Mouse (Mus musculus) urinary bladder, adult 18-20 months (tissue): ENCODE measurements around the gene Syngr2.
A peak's percentile ranks its signal among the peaks of the same experiment; 100 is the strongest.
"Not testable (repeated sequence)": the region's sequence is repeated elsewhere in the genome, so short reads cannot be mapped to it uniquely, and the experiment has no call there.

Source experiments
- DNase-seq, 2 experiments: peaks; one replicate each; pipeline ENCODE4 v3.0.0; 2022; ENCODE audit warnings: low spot score in 2 of 2, mixed read lengths in 2 of 2

The Syngr2 gene

DNA sequence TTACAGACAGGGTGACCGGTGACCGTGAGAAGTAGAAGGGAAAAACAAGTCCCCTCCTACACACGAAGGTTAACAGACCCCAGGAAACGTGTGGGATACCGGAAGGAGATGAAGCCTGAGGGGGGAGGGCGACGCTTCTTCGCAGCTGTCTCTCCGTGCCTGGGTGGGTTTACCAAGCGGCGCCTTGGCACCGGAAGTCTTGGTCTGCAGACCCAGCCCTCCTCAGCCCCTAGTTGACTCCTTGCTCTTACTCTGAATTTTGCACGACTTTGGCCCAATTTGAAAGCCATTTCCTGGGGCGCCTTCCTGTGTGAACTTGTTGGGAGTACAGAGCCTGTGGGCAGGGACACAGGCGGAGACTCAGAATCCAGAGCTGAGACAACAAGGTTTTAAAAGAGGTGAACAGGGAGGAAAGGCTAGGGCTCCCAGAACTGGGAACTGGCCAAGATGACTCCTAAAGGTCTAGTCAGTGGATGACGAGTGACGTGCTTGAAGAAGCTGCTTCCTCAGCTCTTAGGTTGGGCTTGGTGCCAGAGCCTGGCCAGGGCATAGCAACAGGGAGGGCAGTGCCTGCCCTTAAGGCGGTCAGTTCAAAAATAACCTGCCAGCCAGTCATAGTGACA, 28.2 kb upstream of the Syngr2 start:
- peak; percentile 57 to 64 for DNase-seq

DNA sequence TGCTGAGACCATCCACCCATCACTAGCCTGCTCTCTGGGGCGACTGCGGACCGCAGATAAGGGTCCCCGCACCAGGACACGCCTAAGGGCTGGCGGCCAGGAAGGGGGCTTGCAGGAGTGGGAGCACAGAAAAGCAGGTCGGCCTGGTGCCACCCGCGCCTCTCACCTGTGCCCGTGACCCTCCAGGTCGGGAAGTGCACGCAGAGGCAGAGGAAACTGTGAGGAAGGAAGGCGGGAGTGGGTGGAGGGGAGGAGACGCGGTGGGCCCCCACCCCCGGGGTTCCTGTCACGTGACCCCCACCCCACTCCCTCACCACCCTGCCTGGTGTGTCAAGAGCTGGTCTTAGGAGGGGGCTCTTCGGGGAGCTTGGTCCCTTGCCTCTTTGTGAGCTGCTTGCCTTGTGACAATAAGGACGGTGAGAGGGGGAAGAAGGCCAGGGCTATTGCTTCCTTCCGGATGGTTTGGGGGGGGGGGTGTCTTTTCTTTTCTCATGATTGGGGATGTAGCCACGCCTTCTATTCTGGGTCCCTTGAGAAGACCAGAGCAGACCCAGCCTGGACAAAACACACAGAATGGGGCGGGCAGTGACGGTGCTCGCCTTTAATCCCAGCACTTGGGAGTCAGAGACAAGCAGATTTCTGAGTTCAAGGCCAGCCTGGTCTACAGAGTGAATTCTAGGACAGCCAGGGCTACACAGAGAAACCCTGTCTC, 27.3 kb upstream of the Syngr2 start, which contains the start of the genes Tmc8 and Tmc6:
Tmc8 (plus strand) TSS at position 84 of the 712 bp plus-strand sequence.
Tmc6 (minus strand) TSS at position 206 of the 712 bp plus-strand sequence.
- no peak for DNase-seq

- DNase-seq = no peak
These were observed 26.8 kb upstream of the Syngr2 start for GRCm38 (mm10) chr11:117782705-117783034.

- peak in 1 of 2 experiments; percentile 31 for DNase-seq
These were observed 26.4 kb upstream of the Syngr2 start for GRCm38 (mm10) chr11:117783089-117783488.

- DNase-seq = peak in 1 of 2 experiments; percentile 34
These were observed 25.7 kb upstream of the Syngr2 start for GRCm38 (mm10) chr11:117783683-117784309.

GRCm38 (mm10) chr11:117786294-117786693, 23.2 kb upstream of the Syngr2 start:
- DNase-seq = peak in 1 of 2 experiments; percentile 55

- DNase-seq = not testable (repeated sequence)
These were observed 21.0 kb upstream of the Syngr2 start for GRCm38 (mm10) chr11:117788481-117788880.

- peak; percentile 60 to 73 for DNase-seq
These were observed 19.2 kb upstream of the Syngr2 start for GRCm38 (mm10) chr11:117790286-117790685.

- peak; percentile 55 to 70 for DNase-seq
These were observed 18.6 kb upstream of the Syngr2 start for GRCm38 (mm10) chr11:117790703-117791440.

DNA sequence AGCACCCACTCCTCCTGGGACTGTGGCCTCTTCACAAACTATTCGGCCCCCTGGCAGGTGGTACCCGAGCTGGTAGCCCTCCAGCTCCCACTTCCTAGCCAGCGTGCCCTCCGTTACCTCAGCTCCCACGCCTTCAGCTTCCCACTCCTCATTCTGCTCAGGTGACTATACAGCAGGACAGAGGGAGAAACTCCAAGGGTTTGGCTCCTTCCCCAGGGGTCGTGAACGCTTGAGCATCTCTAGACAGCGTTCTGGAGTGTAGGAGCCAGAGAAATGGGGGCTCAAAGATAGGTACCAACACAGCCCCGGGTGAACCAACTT, 18.1 kb upstream of the Syngr2 start:
- DNase-seq = no peak

DNA sequence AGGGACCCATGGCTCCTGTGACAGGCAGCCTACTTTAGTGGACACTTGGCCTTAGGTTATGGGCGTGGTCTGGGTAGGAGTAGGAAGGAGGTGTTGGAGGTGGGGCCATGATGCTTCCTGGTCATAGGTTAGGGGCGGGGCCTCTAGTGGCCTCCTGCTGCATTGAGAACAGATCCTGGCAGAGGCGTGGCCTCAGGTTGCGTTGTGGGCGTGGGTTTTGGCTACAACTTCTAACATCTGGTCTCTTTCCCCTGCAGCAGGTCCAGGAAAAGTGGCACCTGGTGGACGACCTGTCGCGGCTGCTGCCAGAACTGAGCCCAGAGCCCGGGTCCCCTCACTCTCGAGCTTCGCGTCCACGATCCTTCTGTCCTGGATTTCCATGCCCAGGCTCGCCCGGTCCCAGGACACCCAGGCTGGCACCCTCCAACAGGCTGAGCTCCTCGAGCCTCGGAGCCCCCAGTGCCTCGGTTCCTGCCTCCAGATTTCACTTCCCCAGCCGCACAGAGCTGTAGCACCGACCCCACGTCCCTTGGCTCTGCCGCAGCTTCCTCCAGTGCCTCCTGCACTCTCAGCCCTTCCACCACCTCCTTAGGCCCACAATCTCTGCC, 17.1 kb upstream of the Syngr2 start:
- DNase-seq = peak; percentile 62 to 80

- no peak for DNase-seq
These were observed 15.4 kb upstream of the Syngr2 start for GRCm38 (mm10) chr11:117794035-117794551.

DNA sequence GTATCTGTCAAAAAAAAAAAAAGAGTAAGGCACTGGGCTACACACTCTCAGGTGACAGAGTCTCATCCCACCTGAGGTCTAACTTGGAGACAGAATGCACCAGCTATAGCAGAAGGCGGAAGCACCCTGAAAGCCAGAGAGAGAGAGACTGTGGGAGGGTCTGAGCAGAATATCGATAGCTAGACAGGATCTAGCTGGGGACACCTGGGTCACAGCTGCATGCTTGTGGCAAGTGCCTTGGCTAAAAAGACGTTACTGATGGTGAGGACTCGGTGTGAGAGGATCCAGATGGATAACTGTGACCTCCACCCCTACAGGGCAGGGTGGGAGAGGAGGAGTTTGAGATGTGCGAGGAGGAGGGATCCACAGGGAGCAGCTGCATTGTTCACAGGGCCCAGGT, 12.5 kb upstream of the Syngr2 start:
- no peak for DNase-seq

- DNase-seq = no peak
These were observed 11.8 kb upstream of the Syngr2 start, which contains the start of gene 6030468B19Rik for GRCm38 (mm10) chr11:117797511-117798159. Gene 6030468B19Rik (plus strand): TSS chr11:117797660.

DNA sequence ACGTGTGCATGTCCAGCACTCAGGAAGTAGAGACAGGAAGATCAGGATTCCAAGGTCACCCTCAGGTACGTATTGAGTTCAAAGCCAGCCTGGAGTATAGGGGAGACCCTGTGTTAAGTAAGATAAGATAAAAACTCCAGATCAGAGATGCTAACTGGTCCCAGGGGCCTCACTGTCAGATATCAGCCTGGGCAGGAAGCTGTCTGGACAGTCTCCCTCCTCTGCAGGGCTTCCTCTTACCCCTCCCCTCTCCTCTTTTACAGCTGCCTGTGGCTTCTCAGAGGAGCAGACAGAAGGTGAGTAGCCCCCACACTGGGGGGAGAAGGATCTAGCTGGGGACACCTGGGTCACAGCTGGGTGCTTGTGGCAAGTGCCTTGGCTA, 11.3 kb upstream of the Syngr2 start:
- no peak for DNase-seq

- DNase-seq = no peak
These were observed 10.3 kb upstream of the Syngr2 start for GRCm38 (mm10) chr11:117799174-117799573.

DNA sequence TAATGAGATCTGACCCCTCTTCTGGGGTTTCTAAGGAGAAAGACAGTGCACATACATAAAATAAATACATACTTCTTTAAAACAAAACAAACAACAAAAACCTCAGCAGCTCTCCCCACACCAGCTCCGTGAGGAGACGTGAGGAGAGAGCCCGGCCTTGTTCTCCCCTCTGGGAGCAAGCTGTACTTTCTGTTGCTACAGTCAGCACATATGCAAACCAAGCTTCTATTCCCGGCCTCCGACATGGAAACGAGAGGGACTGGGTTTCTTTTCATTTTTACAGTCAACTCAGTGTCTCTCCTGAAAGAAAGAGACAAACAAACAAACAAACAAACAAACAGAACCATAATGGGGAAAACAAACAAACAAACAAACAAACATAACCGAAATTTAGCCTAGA, 9.4 kb upstream of the Syngr2 start:
- no peak for DNase-seq

- DNase-seq = no peak
These were observed 7.8 kb upstream of the Syngr2 start for GRCm38 (mm10) chr11:117801650-117802049.

- DNase-seq = no peak
These were observed 6.2 kb upstream of the Syngr2 start for GRCm38 (mm10) chr11:117803166-117803688.

DNA sequence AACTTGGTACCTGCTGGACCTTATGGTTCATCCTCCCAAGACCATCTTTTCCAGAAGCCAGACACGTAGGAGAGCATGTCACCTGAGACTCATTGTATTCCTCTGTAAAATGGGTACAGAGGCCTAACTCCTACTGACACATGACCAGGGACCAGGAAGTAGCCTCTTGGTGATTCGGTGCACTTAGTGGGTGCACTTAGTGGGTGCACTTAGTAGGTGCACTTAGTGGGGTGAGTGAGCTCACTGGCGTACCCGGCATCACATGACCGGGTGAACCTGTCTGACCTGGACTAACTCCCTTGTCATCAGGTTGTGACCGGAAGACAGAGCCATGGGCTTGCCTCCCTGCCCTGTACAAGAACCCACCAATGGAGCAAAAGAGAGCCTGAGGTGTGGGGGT, 2.7 kb upstream of the Syngr2 start:
- DNase-seq = no peak
